Mouse (Mus musculus): ENCODE data around the gene D17Wsu92e. TPM values are rescaled to one million over a fixed set of nuclear protein-coding genes. Genes with fewer than 3 reads are reported as not detected.

Gene D17Wsu92e
- polyA plus RNA-seq, 1 experiment, result 81.8 TPM

- 0 out of 2 replicates have a peak overlapping the region, but pooled peaks have one; percentile 13 for H3K4me3 ChIP-seq (ENCODE audit: insufficient read depth, low read length)
- no peak overlapping the region for H3K27ac ChIP-seq (ENCODE audit: insufficient read depth, low read depth, low read length)
- peaks cover 3% of the 10 kb centered on the region; the same call in 1 of the 2 replicates for H3K4me1 ChIP-seq (ENCODE audit: control insufficient read depth, insufficient read depth, low read length)
- TF ChIP-seq POLR2A (IDR thresholded peaks at IDR 0.05; ENCODE audit: borderline replicate concordance, low read depth, low read length), result no peak
- no peak for TF ChIP-seq CTCF (IDR thresholded peaks at IDR 0.05; ENCODE audit: low read depth, low read length)
These were observed 112.3 kb downstream of the D17Wsu92e start for GRCm38 (mm10) chr17:27707954-27708661.

- Histone ChIP-seq H3K4me3 (ENCODE audit: insufficient read depth, low read length) (no peak overlapping the region), H3K4me1 (ENCODE audit: control insufficient read depth, insufficient read depth, low read length) (peaks cover 3% of the 10 kb centered on the region; the same call in 1 of the 2 replicates), H3K27ac (ENCODE audit: insufficient read depth, low read depth, low read length) (no peak overlapping the region)
- no peak for TF ChIP-seq CTCF (IDR thresholded peaks at IDR 0.05; ENCODE audit: low read depth, low read length)
- no peak for TF ChIP-seq POLR2A (IDR thresholded peaks at IDR 0.05; ENCODE audit: borderline replicate concordance, low read depth, low read length)
These were observed 114.8 kb downstream of the D17Wsu92e start for GRCm38 (mm10) chr17:27705661-27706060.

- Histone ChIP-seq H3K27ac (ENCODE audit: insufficient read depth, low read depth, low read length) (no peak overlapping the region), H3K4me3 (ENCODE audit: insufficient read depth, low read length) (no peak overlapping the region), H3K4me1 (ENCODE audit: control insufficient read depth, insufficient read depth, low read length) (peaks cover 3% of the 10 kb centered on the region; the same call in 1 of the 2 replicates)
- no peak for TF ChIP-seq POLR2A (IDR thresholded peaks at IDR 0.05; ENCODE audit: borderline replicate concordance, low read depth, low read length)
- TF ChIP-seq CTCF (IDR thresholded peaks at IDR 0.05; ENCODE audit: low read depth, low read length), result no peak
These were observed 116.4 kb downstream of the D17Wsu92e start for GRCm38 (mm10) chr17:27703961-27704621.

- no peak overlapping the region for H3K27ac ChIP-seq (ENCODE audit: insufficient read depth, low read depth, low read length)
- TF ChIP-seq CTCF (IDR thresholded peaks at IDR 0.05; ENCODE audit: low read depth, low read length) (peak; percentile 86), POLR2A (IDR thresholded peaks at IDR 0.05; ENCODE audit: borderline replicate concordance, low read depth, low read length) (no peak)
- peaks cover under 1% of the 10 kb centered on the region; the same call in 1 of the 2 replicates for H3K4me1 ChIP-seq (ENCODE audit: control insufficient read depth, insufficient read depth, low read length)
- peak overlapping the region; percentile 42 for H3K4me3 ChIP-seq (ENCODE audit: insufficient read depth, low read length)
These were observed 117.9 kb downstream of the D17Wsu92e start for GRCm38 (mm10) chr17:27702518-27702917.

DNA sequence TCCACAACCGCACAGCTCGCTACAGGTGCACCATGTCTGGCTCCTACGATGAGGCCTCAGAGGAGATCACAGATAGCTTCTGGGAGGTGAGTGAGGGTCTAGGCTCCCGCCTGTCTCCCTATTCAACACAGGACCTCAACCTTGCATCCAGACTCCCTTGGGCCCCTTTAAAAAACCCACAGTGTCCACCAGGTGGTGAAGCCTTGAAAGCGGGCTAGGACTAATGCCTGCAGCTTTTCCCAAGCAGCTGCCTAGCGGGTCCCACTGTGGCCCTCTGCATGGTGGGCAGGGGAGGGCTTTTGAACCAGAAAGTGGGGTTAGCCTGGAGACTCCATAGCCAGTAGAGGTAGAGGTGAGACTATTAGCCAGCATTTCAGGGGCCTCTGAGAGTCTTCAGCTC is 118.6 kb downstream of the D17Wsu92e start:
- TF ChIP-seq POLR2A (IDR thresholded peaks at IDR 0.05; ENCODE audit: borderline replicate concordance, low read depth, low read length) (no peak), CTCF (IDR thresholded peaks at IDR 0.05; ENCODE audit: low read depth, low read length) (no peak)
- H3K4me1 ChIP-seq (ENCODE audit: control insufficient read depth, insufficient read depth, low read length), result no peaks in the 10 kb centered on the region
- no peak overlapping the region for H3K27ac ChIP-seq (ENCODE audit: insufficient read depth, low read depth, low read length)
- H3K4me3 ChIP-seq (ENCODE audit: insufficient read depth, low read length), result no peak overlapping the region

Other genes starting within 250 kb of the D17Wsu92e start
- gene Nudt3, start 197.2 kb downstream of the D17Wsu92e start, polyA plus RNA-seq (2012; ENCODE audit: insufficient read depth, insufficient read length, missing spikeins), result 55.7 and 58.0 TPM in 2 replicates
- gene RPS10-NUDT3, start 185.4 kb downstream of the D17Wsu92e start, polyA plus RNA-seq (2012; ENCODE audit: insufficient read depth, insufficient read length, missing spikeins), result not detected in 2 replicates
- 1,367 and 1,405 TPM in 2 replicates for gene Rps10, start 184.0 kb downstream of the D17Wsu92e start, polyA plus RNA-seq (2012; ENCODE audit: insufficient read depth, insufficient read length, missing spikeins)
- gene Pacsin1, start 165.1 kb downstream of the D17Wsu92e start, polyA plus RNA-seq (2012; ENCODE audit: insufficient read depth, insufficient read length, missing spikeins), result not detected in 2 replicates
- gene Spdef, start 91.7 kb downstream of the D17Wsu92e start, polyA plus RNA-seq (2012; ENCODE audit: insufficient read depth, insufficient read length, missing spikeins), result not detected in 2 replicates
- 105 and 113 TPM in 2 replicates for gene Snrpc, start 17.5 kb upstream of the D17Wsu92e start, polyA plus RNA-seq (2012; ENCODE audit: insufficient read depth, insufficient read length, missing spikeins)
- gene Uhrf1bp1, start 35.8 kb upstream of the D17Wsu92e start, polyA plus RNA-seq (2012; ENCODE audit: insufficient read depth, insufficient read length, missing spikeins), result 7.5 TPM in 2 replicates
- 24.6 and 29.0 TPM in 2 replicates for gene Anks1, start 88.7 kb upstream of the D17Wsu92e start, polyA plus RNA-seq (2012; ENCODE audit: insufficient read depth, insufficient read length, missing spikeins)
- gene Taf11, start 89.2 kb upstream of the D17Wsu92e start, polyA plus RNA-seq (2012; ENCODE audit: insufficient read depth, insufficient read length, missing spikeins), result 30.7 and 33.2 TPM in 2 replicates

All from bone marrow macrophage, adult 2 months (primary cell).